Mouse (Mus musculus): ENCODE results near the gene Uap1. TPM values are rescaled to one million over a fixed set of nuclear protein-coding genes. Genes with fewer than 3 reads are reported as not detected.

The Uap1 gene
- 10 to 100 TPM; 60.6 to 69.4 TPM for total RNA-seq (2021)
- long read RNA-seq, experiment 1, transcript Uap1-202 (10 exons, 2,311 nt): major isoform, 71 of 99 reads
- long read RNA-seq, experiment 1, transcript Uap1-203 (11 exons, 2,287 nt): minor isoform, 15 of 99 reads
- long read RNA-seq, experiment 1, transcript Uap1-201 (11 exons, 2,283 nt): minor isoform, 6 of 99 reads
- long read RNA-seq, experiment 1, partial matches to known transcripts: 6 of 99 reads
- long read RNA-seq, experiment 1, other reads (novel, unspliced or antisense): 1 of 99 reads
- long read RNA-seq, experiment 2, transcript Uap1-202 (10 exons, 2,311 nt): major isoform, 60 of 81 reads
- long read RNA-seq, experiment 2, transcript Uap1-203 (11 exons, 2,287 nt): minor isoform, 10 of 81 reads
- long read RNA-seq, experiment 2, transcript Uap1-201 (11 exons, 2,283 nt): minor isoform, 5 of 81 reads
- long read RNA-seq, experiment 2, partial matches to known transcripts: 4 of 81 reads
- long read RNA-seq, experiment 2, other reads (novel, unspliced or antisense): 2 of 81 reads

DNA sequence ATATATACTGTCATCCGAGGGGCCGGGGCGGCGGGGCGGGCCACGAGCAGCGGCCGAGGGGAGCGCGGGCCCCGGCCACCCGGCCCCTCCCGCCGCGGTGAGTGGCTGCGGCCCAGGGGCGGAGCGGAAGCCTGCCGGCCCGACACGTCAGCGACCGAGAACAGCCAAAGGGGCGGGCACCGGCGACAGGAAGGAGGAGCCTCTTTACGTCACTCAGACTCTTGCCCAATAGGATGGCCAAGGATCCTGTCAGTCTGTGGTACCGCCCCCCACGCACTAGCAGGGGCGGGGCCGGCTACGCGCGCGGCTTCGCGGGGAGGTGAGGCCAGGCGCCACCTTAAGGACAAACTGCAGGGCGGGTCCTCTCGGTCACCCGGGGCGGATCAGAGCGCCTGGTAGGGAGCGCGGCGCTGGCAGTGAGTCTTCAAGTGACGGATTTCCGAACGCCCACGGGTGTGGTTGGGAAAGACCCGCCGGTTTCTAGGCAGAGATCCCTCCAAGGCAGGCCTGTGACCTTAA lies at the start of gene Uap1:
TSS of gene Uap1 (minus strand) at position 144 of the 519 bp plus-strand sequence.
- DNase-seq (ENCODE audit: low spot score in 2 of 2): peak; percentile 94 to 97

DNA sequence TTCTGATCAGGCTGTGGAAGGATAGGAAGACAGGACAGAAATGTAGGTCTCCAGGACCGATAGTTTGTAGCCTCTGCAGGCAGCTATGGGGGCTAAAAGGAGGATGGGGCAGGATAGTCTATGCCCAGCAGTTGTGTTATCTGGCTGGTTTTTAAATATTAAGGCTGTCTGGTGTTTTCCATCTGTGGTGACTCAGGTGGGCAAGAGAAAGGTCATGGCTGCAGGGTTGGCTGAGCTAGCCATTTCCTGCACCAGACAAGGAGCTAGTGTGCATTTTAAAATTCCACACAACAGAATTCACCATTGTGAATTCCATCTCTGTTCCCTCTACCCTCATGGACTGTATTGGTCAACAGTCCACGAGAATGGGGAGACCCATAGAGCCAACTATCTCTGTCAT lies 48.5 kb upstream of the Uap1 start:
- DNase-seq (ENCODE audit: low spot score in 2 of 2): no peak

DNA sequence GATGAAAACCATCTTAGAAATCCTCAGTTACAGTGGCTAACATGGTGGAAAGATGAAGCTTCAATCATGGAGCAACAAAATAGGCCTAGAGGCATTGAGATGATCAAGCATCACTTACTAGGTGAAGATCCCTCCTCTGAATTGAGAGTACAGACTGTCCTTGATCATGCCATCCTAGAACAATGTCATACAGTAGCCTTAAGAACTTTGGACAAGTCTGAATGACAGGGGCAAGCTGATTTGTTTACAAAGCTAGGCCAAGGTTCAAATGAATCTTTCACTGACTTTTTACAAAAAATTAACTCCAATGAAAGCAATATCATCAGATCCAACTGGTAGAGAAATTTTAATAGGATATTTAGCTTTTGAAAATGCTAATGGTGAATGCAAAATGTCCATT lies 45.6 kb upstream of the Uap1 start:
- DNase-seq (ENCODE audit: low spot score in 2 of 2): no peak

DNA sequence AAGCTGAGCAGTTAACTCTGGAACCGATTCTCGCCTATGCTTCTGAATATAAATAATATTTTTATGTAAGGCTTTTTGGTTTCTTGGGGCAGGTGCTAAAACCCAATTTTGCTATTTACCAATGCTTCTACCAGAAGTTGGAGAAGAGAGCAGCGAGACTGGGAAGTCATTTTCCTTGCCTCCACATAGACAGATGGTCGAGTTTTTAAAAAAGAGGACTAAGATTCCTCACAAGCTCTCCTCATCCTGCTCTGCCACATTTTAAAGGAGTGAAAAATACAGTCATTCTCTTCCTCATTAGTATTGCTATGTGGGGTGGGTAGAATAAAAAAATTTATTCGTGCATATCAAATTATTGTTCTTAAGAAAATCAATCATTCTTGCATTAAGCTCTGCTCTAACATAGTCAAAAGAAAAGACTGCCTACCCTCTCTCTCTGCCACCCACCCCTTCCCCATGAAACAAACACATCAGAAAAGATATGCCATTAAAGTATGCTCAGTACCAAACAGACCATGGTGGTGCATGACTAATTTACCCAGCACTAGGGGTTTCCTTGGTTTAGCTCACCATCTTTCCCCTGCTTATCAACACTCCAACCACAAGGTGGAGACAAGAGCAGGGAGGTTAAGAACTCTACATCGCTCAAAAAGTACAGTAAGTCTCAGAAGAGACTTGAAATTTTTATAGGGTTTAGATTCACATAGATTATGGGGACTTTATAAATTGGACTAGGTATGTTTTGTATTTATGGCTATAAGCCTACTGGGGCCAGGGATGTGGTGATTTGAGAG lies 43.5 kb upstream of the Uap1 start:
- no peak for DNase-seq (ENCODE audit: low spot score in 2 of 2)

- DNase-seq (ENCODE audit: low spot score in 2 of 2): no peak
These were observed 40.8 kb upstream of the Uap1 start for GRCm38 (mm10) chr1:170215590-170215989.

DNA sequence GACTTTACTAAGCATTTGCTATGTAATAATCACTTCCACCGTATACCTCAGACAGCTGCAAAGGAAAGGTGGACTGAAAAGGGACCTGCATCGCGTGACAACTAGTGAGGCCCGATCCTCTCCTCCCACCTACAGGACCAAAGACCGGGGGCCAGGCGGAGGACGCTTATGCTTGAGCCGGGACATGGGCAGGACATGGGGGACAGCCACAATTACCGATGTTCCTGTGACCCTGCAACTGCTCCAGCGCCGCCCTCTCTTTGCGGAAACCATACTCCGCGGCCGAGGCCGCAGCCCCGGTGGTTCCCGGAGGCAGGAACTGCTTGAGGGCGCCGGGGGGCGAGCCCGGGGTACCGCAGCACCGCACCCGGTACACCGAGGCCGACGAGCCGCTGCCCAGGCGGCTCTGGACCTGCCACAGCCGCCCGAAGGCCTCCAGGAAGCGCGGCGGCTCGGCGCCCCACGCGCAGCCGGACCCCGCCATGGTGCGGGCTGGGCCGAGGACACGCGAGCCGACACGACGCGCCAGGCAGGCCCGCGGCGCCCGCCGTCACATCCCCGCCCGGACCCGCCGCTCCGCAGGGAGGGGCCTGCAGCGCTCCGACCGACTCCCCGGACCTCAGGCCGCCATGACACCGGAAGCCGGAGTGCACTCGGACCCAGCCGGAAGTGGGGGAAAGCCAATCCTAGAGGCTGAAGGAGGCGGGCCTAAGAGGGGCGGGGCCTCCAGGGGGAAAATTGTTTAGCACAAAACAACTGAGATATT lies 40.2 kb upstream of the Uap1 start, which contains the start of gene Uhmk1:
TSS of gene Uhmk1 (minus strand) at position 641 of the 766 bp plus-strand sequence.
- DNase-seq (ENCODE audit: low spot score in 2 of 2): peak; percentile 86 to 92

GRCm38 (mm10) chr1:170214383-170214756 lies 39.6 kb upstream of the Uap1 start:
- no peak for DNase-seq (ENCODE audit: low spot score in 2 of 2)

GRCm38 (mm10) chr1:170213181-170213879 lies 38.6 kb upstream of the Uap1 start:
- no peak for DNase-seq (ENCODE audit: low spot score in 2 of 2)

- no peak for DNase-seq (ENCODE audit: low spot score in 2 of 2)
These were observed 31.6 kb upstream of the Uap1 start for GRCm38 (mm10) chr1:170206395-170206794.

GRCm38 (mm10) chr1:170200379-170200778 lies 25.6 kb upstream of the Uap1 start:
- DNase-seq (ENCODE audit: low spot score in 2 of 2): peak; percentile 37 to 44

DNA sequence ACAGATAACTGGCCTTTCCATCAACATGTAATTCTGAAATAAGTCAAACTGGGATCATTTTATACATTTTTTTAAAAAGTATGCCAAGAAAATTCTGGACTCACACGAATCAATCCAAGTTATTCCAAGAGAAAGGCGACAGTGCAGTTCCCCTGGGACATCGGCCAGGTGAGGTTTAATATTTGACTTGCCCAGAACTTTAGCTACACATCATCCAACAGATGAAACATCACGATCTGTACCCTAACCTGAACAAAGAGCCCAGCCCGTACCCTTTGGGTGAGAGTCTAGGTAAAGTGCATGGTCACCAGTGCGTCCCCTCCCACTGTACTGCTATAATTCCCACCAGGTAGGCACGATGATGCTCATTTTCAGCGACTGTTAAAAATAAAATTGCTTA lies 21.5 kb upstream of the Uap1 start:
- DNase-seq (ENCODE audit: low spot score in 2 of 2): no peak

DNA sequence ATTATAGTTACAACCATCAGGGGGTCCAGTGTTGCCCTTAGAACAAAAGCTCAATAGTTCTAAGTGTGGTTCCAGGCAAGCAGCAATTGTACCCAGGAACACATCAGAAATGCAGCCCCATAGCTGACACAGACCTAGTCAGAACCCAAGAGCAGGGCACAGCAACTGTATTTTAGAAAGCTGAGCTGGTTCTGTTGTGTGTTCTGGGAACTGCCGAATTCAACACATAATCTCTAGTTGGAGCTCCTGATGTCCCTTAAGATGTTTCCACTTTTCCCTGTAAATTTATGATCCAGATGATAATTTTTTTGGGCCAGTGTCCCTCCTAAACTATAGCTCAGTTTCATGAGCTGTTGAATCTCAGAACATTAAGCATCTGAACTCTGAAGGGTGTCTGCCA lies 17.2 kb upstream of the Uap1 start:
- no peak for DNase-seq (ENCODE audit: low spot score in 2 of 2)

DNA sequence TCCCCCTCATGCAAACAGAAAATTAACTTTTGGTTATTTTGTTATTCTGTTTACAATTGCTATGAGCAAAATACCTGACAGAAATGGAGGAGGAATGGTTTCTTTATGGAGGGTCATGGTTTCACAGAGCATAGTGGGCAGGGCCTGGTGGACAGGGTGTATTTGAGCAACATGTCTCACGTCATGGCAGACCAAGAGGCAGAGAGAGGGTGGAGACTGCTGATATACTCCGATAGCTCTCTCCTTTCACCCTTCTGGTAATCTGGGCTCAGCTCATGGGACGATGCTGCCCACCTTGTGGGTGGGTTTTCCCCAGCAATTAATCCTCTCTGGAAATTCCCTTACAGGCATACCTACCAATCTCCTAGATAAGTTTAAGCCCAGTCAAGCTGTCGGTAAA lies 15.5 kb upstream of the Uap1 start:
- no peak for DNase-seq (ENCODE audit: low spot score in 2 of 2)

DNA sequence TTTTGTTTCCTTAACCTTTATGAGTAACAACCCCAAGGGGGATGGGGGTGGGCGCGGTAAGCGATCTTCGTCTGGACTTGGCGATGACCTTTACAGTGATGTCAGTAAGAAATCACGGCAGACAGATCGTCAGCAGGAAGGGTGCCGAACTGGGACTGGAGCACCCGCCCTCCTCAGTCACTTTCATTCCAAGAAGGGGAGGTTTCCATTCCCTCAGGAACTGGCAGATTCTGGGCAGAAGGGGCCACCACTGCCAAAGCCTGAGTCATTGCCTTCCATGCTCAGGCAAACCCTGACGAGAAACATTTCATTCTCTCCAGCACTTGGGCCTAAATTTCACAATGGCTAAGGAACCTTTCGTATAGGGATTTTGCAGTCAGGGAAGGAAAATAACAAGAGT lies 13.8 kb upstream of the Uap1 start:
- DNase-seq (ENCODE audit: low spot score in 2 of 2): peak; percentile 18 to 27

DNA sequence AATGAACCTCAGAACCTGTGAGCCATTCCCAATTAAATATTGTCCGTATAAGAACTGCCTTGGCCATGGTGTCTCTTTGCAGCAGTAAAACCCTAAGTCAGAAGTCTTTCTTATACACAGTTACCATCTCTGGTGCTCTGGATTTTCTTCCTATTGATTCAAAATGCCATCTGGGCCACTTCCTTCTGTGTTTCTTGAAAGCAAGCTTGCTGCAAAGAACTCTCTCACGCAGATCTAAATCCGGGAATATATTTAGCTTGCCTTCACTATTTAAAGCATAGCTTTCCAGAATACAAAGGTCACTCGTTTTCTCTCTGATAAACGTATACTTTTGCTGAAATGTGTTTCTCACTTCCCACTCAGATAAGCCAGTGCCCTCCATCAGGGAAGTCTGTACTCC lies 11.8 kb upstream of the Uap1 start:
- no peak for DNase-seq (ENCODE audit: low spot score in 2 of 2)

DNA sequence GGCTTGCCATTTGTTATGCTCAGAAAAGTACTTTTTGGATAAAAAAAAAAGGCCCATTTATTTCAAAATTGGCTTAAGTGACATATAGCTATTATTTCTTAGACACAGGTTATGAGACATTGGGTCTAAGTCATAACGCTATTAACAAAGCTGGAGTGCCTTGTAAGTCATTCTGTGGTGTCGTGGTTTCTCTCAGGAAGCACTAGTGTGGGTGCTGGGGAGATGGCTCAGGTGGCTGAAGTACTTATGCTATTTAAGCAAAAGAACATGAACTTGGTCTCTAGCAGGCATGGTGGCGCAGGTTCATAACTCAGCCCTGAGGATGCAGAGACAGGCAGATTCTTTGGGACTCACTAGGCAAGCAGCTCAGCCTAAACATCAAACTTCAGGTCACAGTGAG lies 10.4 kb upstream of the Uap1 start:
- no peak for DNase-seq (ENCODE audit: low spot score in 2 of 2)

DNA sequence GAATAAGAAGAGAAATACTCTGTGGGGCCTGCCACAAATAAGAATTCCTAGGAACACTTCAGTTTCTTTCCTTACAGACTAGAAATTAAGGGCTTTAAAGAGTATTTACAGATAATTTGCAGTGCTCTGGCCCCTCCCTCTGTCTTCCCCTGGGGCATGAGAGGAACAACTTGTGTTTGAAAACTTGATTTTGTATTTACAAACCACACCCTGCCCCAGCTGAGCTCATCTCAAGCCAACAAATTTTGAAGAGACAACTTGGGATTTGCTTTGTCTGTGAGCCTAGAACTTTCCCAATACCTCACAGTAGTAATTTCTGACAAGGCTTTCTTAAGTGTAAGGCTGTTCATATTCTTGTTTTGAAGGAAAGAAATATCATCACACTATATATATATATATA lies 7.9 kb upstream of the Uap1 start:
- no peak for DNase-seq (ENCODE audit: low spot score in 2 of 2)

- no peak for DNase-seq (ENCODE audit: low spot score in 2 of 2)
These were observed 2.0 kb upstream of the Uap1 start for GRCm38 (mm10) chr1:170176661-170177239.

- no peak for DNase-seq (ENCODE audit: low spot score in 2 of 2)
These were observed 1.1 kb upstream of the Uap1 start for GRCm38 (mm10) chr1:170175848-170176247.
